Mouse (Mus musculus) small intestine, adult 2 months (tissue): ENCODE measurements around the gene Def8.

Experiments used
- CTCF ChIP-seq: fragments of 200-500 bp; IDR thresholded peaks from 2 replicates; pipeline ENCODE4 v1.5.1; 2012; ENCODE audit warnings: low read depth, mild to moderate bottlenecking, control low read depth, inconsistent platforms, low read length, moderate library complexity, mixed read lengths; ENCODE audit not compliant: insufficient replicate concordance, insufficient read length; ENCODE audit errors: extremely low read depth
- POLR2A ChIP-seq: fragments of 200-500 bp; IDR thresholded peaks from 2 replicates; pipeline ENCODE4 v1.6.1; 2012; ENCODE audit warnings: low read depth, mild to moderate bottlenecking, control low read depth, inconsistent platforms, low read length, moderate library complexity

- TF ChIP-seq POLR2A (no peak), CTCF (no peak)
These were observed 81.9 kb downstream of the Def8 start for GRCm38 (mm10) chr8:123505267-123505666.
